Mouse (Mus musculus): ENCODE data around the gene Arhgef10l.

- TF ChIP-seq POLR2A (IDR thresholded peaks at IDR 0.05; ENCODE audit: borderline replicate concordance, extremely low read depth, low read depth, low read length) (no peak), CTCF (IDR thresholded peaks at IDR 0.05; ENCODE audit: insufficient read depth, low read length) (no peak)
Measured at GRCm38 (mm10) chr4:140689873-140690655, 24.3 kb upstream of the Arhgef10l start.

Measured in lung, adult 2 months (tissue).